Mouse (Mus musculus) gonadal fat pad, adult 2 months (tissue): Measurements from ENCODE around the gene Prss30. TPM values are rescaled to one million over a fixed set of nuclear protein-coding genes. Genes with fewer than 3 reads are reported as not detected.
A peak's percentile ranks its signal among the peaks of the same experiment; 100 is the strongest.
"Not testable (repeated sequence)": the region's sequence is repeated elsewhere in the genome, so short reads cannot be mapped to it uniquely, and the experiment has no call there.

Experiments
- DNase-seq: peaks from one replicate; pipeline ENCODE4 v3.0.0-alpha.2; 2012; ENCODE audit warnings: low read depth
- polyA plus RNA-seq: library from polyadenylated mRNA; depleted of rRNA; stranded (reverse); fragments of >200 nt; gene quantifications from 2 replicates; pipeline ENCODE4 v1.2.3, GENCODE M21; 2012

The Prss30 gene
- polyA plus RNA-seq, 1 experiment: 0.46 TPM

GRCm38 (mm10) chr17:23984989-23985388, 4.6 kb upstream of the Prss30 start:
- no peak for DNase-seq

DNA sequence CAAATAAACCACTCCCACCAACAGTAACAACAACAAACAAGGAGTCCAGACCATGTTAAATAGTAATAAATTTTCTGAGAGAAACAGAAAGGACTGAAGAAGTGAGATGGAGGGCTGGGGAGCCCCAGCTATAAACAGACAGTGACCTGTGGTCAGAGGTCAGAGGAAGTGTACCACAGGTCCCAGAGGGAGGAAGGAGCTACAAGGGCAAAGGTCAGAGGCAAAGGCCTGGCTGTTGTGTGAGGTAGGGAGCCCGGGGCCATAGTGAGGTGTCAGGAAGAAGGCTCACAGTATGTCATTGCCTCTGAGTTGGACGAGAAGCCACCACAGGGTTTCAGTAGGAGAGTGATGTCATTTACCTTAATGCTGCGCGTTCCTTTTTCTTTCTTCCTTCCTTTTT, 2.5 kb upstream of the Prss30 start:
- no peak for DNase-seq

DNA sequence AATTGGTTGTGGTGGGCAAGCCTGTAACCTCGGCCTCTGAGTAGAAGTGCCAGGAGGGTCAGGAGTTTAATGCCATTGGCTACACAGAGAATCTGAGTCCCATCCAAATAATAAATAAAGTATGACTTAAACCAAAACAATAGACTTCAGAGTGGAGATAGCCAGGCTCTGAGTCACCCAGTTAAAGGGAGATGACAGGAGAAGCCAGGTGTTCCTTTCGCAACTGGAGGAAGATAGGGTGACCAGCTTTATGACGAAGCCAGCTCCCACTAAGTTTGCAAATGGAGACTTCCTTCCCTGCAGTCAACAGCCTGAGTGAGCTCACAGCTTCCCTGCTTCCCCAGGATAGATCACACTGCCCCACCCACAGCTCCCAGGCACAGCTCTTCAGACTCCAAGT, 895 bp downstream of the Prss30 start:
- DNase-seq: no peak

- DNase-seq: no peak
Measured at GRCm38 (mm10) chr17:23976665-23977064, 3.7 kb downstream of the Prss30 start.

DNA sequence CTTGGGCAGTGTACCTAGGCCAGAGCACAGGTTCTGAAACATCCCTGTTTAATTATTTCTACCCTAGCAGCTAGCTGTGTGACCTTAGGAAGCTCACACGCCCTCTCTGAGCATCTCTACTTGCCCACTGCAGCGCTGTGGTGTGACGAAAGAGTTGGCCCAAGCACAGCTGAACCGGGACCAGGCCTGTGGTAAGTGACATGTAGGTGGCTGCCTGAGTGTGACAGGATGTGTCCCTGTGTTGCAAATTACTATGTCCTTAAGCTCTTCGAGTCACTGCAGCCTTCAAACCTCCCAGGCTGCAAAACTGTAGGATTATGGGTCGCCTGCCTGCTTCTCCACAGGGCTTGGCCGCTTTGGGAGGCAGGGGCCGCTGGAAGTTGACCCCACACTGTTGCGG, 9.1 kb downstream of the Prss30 start:
- DNase-seq: no peak

GRCm38 (mm10) chr17:23969231-23969630, 11.1 kb downstream of the Prss30 start:
- DNase-seq: no peak

DNA sequence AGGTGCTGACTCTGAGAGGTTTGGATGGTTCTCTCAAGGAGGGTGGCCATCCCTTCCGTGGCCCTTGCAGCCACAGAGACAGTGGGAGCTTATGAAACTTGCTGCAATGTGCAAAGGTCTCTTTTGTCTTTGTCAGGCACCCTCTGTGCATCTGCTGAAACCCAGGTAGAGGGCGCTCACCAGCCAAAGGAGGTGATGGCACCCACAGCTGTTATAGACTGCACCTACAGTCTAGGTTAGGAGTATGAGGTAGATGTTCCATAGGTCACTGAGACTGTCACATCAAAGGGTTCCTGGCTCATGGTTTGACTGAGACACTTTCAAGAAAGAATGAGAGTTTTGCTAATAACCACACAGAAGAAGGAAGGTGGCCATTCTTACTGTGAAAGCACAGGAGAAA, 11.6 kb downstream of the Prss30 start:
- no peak for DNase-seq

DNA sequence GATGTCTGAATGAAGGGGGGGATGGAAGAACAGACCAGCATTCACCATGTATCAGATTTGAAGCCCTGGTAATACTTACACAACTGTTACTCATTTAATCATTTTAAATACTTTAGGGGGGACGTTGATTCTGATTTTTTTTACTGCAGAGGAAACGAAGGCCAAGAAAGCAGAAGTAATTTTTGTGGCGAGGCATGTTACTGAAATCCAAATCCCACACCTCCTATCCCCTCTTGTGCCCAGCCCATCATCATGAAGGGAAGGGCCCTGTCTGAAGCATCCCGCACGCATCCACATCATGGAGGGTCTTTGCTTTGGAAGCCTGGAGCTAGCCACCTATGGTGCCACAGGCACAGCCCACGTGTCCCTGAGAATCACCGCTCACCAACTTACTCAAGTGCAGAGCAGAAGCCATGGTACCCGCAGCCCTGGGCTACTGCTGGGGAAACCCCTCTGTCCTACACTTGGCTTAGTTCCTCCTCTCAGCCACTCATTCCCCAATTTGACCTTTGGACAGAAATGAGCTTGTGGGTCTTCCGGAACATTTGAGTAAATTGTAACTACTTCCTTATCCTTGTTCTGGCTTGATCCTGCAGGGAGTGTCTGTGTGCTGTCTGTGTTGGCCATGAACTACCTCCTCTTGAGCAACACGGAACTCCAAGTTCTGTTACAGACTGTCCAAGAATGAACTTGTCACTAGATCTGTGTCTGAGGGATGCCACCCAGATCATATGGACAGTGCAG, 13.5 kb downstream of the Prss30 start:
- peak; percentile 90 for DNase-seq

GRCm38 (mm10) chr17:23965805-23966425, 14.5 kb downstream of the Prss30 start:
- no peak for DNase-seq

- no peak for DNase-seq
Measured at GRCm38 (mm10) chr17:23961573-23962122, 18.7 kb downstream of the Prss30 start.

GRCm38 (mm10) chr17:23960084-23960738, 20.2 kb downstream of the Prss30 start:
- no peak for DNase-seq

DNA sequence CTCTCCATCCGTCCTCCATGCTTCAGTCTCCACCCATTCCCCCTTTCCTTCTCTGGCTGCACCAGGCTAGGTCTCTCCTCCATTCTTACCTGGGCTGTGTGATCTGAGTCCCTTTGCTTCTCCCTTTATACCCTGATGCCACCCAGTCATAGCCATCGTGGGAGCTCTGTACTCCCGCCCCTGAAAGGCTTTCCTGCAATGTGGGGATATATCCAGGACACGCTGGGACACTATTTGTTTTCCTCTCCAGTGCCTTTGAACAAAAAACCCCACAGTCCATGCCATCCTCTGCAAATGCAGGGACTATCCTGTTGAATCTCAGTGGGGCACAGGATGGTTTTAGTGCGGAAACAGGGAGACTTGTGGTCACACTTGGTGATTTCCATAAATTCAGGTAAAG, 25.2 kb downstream of the Prss30 start, which contains the start of gene Sbpl:
Sbpl (minus strand) TSS at position 101 of the 400 bp plus-strand sequence.
- DNase-seq: no peak

DNA sequence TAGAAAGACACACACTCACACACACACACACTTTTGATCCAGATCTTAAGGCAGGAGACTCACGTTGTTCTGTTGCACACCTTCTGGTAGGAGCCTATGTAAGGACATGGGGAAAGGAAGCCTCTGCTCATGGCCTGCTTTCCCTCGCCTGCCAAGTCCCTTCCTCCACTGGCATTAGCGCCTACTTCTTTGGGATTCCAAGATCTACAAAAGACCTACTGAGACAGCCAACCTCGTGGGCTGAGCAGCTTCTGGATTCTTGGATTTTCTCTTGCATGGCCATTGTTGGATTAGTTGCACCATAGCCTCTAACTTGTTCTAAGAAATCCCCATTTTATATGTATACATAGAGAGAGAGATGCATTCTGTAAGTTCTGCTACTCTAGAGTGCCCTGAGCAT, 29.5 kb downstream of the Prss30 start:
- DNase-seq: peak; percentile 86

DNA sequence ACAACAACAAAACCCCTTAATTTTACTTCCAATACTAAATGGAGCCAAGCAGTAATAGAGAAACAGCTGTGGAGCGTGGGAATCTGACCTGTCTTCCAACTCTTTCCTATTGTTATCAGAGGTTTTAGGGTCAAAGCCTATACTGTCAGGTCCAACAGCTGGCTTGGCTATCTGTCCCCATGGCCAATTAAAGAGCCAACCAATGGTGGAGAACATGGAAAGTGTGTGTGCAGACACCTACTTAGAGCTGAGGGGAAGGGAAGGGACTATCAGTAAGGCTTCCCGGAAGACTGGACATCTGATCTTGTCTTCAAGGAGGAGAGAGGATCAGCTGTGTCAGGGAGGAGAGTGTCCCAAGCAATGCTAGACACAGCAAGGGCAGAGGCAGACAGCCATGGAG, 31.3 kb downstream of the Prss30 start:
- DNase-seq: no peak

DNA sequence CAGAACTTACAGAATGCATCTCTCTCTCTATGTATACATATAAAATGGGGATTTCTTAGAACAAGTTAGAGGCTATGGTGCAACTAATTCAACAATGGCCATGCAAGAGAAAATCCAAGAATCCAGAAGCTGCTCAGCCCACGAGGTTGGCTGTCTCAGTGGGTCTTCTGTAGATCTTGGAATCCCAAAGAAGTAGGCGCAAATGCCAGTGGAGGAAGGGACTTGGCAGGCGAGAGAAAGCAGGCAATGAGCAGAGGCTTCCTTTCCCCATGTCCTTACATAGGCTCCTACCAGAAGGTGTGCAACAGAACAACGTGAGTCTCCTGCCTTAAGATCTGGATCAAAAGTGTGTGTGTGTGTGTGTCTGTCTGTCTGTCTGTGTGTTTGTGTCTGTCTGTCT, 32.9 kb downstream of the Prss30 start:
- DNase-seq: not testable (repeated sequence)

DNA sequence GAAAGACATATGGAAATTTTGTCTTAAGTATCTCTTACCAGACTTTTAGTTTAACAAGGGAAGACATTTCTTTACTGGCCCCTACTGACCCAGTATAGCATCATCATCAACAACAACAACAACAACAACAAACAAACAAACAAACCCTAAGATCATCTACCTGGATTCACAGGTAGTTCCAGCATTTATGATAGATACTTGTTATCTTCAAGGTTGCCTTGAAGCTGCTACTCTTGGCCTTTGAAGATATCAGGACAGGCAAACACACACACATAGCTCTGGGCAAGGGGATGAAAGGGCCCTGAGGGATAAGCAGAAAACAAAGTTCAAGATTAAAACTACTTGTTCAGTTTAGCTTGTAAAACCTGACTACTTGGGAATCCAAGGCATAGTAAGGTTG, 39.0 kb downstream of the Prss30 start, which contains the start of gene Sbp:
Sbp (plus strand) TSS at position 301 of the 400 bp plus-strand sequence.
- DNase-seq: no peak

- DNase-seq: no peak
Measured at GRCm38 (mm10) chr17:23931157-23931556, 49.2 kb downstream of the Prss30 start.

- DNase-seq: no peak
Measured at GRCm38 (mm10) chr17:23925090-23925493, 55.3 kb downstream of the Prss30 start.

DNA sequence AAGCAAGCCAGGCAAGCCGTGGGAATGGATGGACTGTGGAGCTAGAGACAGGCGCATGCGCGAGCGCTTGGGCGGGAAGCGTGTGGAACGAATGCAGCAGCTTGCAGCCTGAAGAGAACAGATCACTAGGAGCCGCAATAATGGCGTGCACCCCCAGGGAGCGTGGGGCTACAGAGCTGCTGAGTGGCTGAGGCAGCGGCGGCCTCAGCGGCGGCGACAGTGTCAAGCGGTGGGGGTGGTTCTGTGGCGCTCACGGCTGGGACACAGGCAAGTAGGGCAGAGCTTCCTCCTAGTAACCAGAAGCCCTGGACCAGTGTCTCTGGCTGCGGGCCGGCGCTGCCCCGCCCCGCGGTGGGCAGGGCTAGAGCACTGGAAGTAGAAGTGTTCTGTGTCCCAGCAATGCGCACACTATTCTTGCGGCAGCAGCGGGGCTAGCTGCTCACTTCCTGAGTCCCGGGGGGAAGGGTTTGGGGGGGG, 55.8 kb downstream of the Prss30 start:
- DNase-seq: no peak
